Mouse (Mus musculus) hindbrain, embryonic 16.5 days (tissue): ENCODE results near the gene Irak4. TPM values are rescaled to one million over a fixed set of nuclear protein-coding genes. Genes with fewer than 3 reads are reported as not detected.

ENCODE experiments used
- ATAC-seq: fragments of 200-750 bp; cut with Nextera tagmentation; 2 replicates; pipeline ENCODE4 v1.8.0; 2017; ENCODE audit warnings: moderate TSS enrichment, moderate library complexity
- H3K27ac ChIP-seq: fragments of 300-500 bp; sonication (generic); 2 replicates; pipeline ENCODE4 v1.5.1; 2014; ENCODE audit warnings: low read depth, mild to moderate bottlenecking, control low read depth, low read length, moderate library complexity
- H3K27me3 ChIP-seq: fragments of 300-500 bp; sonication (generic); replicated peaks from 2 replicates; pipeline ENCODE4 v1.6.1; 2014; ENCODE audit warnings: low read length; ENCODE audit not compliant: control insufficient read depth, insufficient read depth
- H3K36me3 ChIP-seq: fragments of 300-500 bp; sonication (generic); 2 replicates; pipeline ENCODE4 v1.6.1; 2014; ENCODE audit warnings: mild to moderate bottlenecking, low read length, moderate library complexity, mixed read lengths; ENCODE audit not compliant: control insufficient read depth, insufficient read depth
- H3K4me1 ChIP-seq: fragments of 300-500 bp; sonication (generic); 2 replicates; pipeline ENCODE4 v1.6.1; 2014; ENCODE audit warnings: low read depth, low read length; ENCODE audit not compliant: control insufficient read depth, insufficient read depth
- H3K4me2 ChIP-seq: fragments of 300-500 bp; sonication (generic); 2 replicates; pipeline ENCODE4 v1.6.1; 2014; ENCODE audit warnings: mild to moderate bottlenecking, low read length, control low read depth, moderate library complexity
- H3K4me3 ChIP-seq: fragments of 300-500 bp; sonication (generic); 2 replicates; pipeline ENCODE4 v1.5.1; 2014; ENCODE audit warnings: mild to moderate bottlenecking, low read length, control low read depth, moderate library complexity
- H3K9ac ChIP-seq: fragments of 300-500 bp; sonication (generic); 2 replicates; pipeline ENCODE4 v1.6.1; 2014; ENCODE audit warnings: low read depth, mild to moderate bottlenecking, control low read depth, low read length, moderate library complexity
- H3K9me3 ChIP-seq: fragments of 300-500 bp; sonication (generic); 2 replicates; pipeline ENCODE4 v1.6.1; 2014; ENCODE audit warnings: mild to moderate bottlenecking, low read length, moderate library complexity; ENCODE audit not compliant: control insufficient read depth
- WGBS: fragments of 180-500 bp; shearing (Covaris S2); extraction: QIAGEN DNeasy Blood & Tissue Kit; methylation state at CpG from one replicate; pipeline ENCODE4 v1.1.7; 2014; 5-methylcytosine and 5-hydroxymethylcytosine counted together
- polyA plus RNA-seq: library from polyadenylated mRNA; unstranded; fragments of >200 nt; fragmentation: Nextera tagmentation; extraction: Ambion mirVana; gene quantifications from 2 replicates; pipeline ENCODE4 v1.2.1, GENCODE M21; 2015

Irak4 gene
- polyA plus RNA-seq, 1 experiment from 2014 or later, result 1.7 TPM

DNA sequence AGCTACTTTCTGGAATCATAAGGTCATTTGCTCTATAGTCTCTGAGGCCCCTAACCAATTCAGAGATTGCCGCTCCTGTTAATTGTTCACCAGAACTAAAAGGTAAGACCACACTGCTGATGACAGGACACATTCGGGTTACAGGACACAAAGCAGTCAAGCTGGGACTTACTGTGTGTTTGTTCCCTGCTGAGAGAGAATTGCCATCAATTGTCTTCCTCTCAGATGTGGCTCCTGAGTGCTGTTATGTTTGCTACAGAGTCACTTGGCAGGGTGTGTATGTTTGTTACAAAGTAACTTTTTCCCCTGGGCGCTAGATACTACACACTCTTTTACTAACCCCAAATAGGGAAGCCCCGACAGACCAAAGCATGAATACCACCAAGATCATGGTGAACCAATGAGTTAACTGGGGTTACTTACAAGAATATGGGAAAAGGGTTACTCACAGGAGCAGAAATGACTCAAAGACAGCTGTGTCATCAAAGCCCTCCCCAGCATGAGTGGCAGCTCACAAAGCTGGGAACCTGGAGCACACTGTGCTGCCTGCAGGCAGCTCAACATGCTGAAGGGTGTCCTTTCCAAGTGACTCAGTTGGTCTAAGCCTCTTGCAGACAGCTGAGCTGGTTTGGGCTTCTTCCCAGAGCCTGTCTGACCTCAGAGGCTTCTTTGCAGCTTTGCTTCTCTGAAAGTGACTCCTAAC lies 31.3 kb downstream of the Irak4 start:
- Histone ChIP-seq H3K36me3 (peaks cover 6% of the 10 kb centered on the region), H3K27ac (no peak overlapping the region), H3K9ac (no peak overlapping the region), H3K4me1 (no peaks in the 10 kb centered on the region), H3K9me3 (no peaks in the 10 kb centered on the region), H3K4me3 (no peak overlapping the region), H3K27me3 (no peaks in the 10 kb centered on the region), H3K4me2 (no peak overlapping the region)
- WGBS, result 50% methylated on average over 4 of the region's 4 CpGs
- ATAC-seq, result no peak

DNA sequence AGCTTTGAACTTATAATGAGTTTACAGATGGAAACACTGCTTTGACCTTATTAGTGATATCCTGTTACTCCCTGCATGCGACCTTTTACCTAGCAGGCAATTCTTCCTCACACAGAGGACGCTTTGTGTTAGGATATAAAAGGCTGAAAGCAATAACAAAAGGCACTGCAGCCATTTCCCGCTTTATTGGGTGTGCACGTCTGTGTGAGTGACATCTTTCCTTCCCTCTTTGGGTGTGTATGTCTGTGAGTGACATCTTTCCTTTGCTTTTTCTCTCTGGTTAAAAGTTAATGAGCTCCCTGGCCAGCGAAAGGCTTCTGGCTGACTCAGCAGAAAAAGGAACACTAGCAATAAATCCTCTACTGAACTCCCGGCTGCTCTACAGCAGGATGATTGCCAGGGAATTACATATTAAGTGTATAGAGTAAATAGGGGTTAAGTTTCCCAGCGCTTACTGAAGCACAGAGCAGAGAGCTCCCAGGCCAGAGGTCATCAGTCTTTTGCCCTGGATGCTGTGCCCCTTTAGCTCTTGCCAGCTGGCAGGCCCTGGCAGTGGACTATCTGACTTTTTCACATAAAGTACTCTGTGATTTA lies 38.7 kb downstream of the Irak4 start:
- Histone ChIP-seq H3K27ac (no peak overlapping the region), H3K9ac (no peak overlapping the region), H3K4me3 (no peak overlapping the region), H3K36me3 (peaks cover 41% of the 10 kb centered on the region), H3K9me3 (no peaks in the 10 kb centered on the region), H3K4me2 (no peak overlapping the region), H3K27me3 (no peaks in the 10 kb centered on the region), H3K4me1 (peaks cover 4% of the 10 kb centered on the region; the same call in 1 of the 2 replicates)
- WGBS, result 41% methylated on average over 7 of the region's 7 CpGs
- no peak for ATAC-seq

DNA sequence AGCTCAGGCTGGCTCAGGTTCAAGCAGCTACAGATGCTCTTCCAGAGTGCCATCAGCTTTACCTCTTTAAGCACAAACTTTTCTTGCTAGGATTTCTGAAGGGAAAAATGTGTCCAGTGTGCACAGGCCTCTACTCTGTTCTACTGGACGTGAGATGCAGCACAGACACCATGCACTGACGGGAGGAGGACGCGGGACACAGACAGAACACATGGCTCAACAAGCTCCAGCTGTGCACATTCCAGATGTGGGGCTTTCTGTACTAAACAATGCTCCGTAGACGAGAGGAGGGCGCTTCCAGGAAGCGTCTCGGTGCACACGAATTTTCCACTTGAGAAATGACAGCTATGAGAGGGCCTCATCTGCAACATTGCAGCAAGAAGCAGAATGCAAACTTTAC lies 39.7 kb downstream of the Irak4 start:
- 87% methylated on average over 10 of the region's 10 CpGs for WGBS
- Histone ChIP-seq H3K27ac (no peak overlapping the region), H3K36me3 (peaks cover 38% of the 10 kb centered on the region), H3K4me1 (peaks cover 8% of the 10 kb centered on the region), H3K4me2 (no peak overlapping the region), H3K27me3 (no peaks in the 10 kb centered on the region), H3K4me3 (no peak overlapping the region), H3K9me3 (no peaks in the 10 kb centered on the region), H3K9ac (no peak overlapping the region)
- ATAC-seq, result no peak

DNA sequence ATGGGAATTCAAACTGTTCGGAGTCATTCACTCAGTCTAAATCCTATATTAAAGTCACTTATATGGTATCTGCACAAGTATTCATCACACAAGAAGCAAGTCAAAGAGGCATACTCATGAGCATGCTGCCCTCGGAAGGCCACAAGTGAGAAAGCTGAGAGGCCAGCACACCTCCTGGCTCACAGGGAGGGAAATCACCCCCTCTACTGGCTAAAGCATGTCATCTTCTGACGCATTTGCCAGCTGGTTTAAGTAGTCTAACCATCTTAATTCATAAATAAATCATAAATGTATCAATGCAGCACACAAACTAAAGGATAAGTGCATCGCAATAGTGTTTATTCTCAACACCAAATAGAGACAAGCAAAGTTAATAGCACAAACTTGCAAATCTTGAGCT lies 41.3 kb downstream of the Irak4 start:
- no peak for ATAC-seq
- H3K9me3 ChIP-seq, result no peaks in the 10 kb centered on the region
- no peak overlapping the region for H3K27ac ChIP-seq
- no peak overlapping the region for H3K4me2 ChIP-seq
- H3K27me3 ChIP-seq, result no peaks in the 10 kb centered on the region
- 83% methylated on average over 4 of the region's 4 CpGs for WGBS
- peaks cover 11% of the 10 kb centered on the region for H3K4me1 ChIP-seq
- no peak overlapping the region for H3K4me3 ChIP-seq
- no peak overlapping the region for H3K9ac ChIP-seq
- peaks cover 34% of the 10 kb centered on the region for H3K36me3 ChIP-seq

DNA sequence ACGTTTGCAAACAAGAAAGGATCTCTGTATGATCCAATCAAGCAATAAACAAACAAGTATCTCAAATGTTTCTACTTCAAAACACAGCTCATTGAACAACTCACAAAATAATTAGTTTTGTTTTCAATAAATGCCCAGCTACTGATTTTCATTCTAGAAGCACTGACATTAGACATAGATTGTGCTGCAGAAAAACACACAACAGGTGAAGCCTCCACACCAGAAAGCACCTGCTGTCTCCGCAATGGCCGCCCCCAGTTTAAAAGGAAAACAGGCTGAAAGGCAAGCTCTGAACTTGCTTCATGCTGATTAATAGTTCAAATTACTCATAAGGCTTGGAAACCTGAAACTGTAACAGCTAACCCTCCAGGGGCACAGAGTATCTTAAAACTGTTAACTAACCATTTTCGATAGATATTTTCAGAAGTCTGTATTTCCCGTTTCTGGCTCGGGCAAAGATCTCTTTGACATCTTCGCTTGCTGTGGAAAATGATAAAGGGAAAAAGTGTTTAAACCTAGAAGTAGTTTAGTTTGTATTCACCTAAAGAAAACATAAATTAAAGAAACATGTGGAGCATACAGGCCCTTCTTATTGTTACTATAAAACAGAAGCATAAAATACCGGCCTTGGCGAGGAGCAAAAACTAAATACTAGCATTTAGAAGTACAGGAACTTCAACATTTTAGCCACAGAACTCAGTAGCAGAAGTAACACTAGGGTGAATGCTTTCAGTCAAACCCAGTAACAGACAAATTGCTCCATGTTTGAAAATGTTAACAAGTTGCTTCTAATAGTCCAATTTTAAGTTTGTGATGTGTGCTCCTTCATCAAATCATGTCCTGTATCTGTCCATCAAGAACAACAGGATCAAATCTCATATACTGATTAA lies 44.6 kb downstream of the Irak4 start:
- H3K9ac ChIP-seq, result no peak overlapping the region
- H3K4me3 ChIP-seq, result no peak overlapping the region; the same call in 1 of the 2 replicates

DNA sequence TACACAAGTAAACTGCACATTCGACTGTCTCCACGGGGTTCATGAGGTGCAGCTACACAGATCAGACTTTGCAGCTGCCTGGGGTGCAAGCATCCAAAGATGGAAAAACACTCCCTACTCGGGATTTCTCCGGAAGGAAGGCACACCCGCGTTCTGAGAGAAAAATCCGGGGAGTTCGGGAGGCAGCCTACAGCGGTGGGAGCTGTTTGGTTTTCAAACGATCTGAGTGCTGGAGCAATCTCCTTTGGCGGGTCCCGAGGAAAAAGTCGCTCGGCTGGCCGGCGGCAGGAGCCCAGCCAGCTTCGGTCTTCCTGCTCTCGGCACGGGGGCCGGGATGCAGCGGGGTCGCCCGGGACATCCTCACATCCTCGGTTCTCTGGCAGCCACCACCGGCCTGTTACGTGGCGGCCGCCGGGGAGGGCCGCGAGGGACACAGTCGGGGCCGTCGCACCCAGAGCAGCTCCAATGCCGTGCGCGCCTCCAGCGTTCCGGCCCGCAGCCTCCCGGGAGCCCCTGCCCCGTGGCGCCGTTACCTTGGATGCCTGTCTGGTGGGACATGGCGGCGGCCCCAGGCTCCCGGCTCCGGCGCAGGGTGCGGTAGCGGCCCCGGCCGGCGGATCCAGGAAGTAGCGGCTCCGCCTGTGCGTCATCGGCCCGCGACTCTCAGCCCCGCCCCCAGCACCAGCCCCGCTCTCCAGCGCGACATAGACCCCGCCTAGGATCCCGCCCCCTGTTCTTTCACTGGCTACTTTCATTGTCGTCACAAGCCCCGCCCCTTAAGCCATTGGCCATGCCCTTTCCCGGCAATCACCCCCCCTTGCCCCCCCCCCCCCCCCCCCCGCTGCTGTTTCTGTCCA lies 46.0 kb downstream of the Irak4 start, which contains the start of gene Twf1:
Gene Twf1 (minus strand): TSS at position 671 of the 857 bp plus-strand sequence.
- Histone ChIP-seq H3K27ac (peak within 1 kb of the TSS; percentile 90), H3K4me3 (peak within 1 kb of the TSS; percentile 89), H3K4me2 (peak within 1 kb of the TSS; percentile 80), H3K4me1 (peaks cover 11% of the 10 kb centered on the region), H3K36me3 (peaks cover 4% of the 10 kb centered on the region), H3K9ac (peak within 1 kb of the TSS; percentile 95), H3K27me3 (no peaks in the 10 kb centered on the region), H3K9me3 (no peaks in the 10 kb centered on the region)
- peak; percentile 99 for ATAC-seq
- under 1% methylated on average over 51 of the region's 70 CpGs for WGBS

More for the DNA sequence above, 44.6 kb downstream of the Irak4 start:
- Histone ChIP-seq H3K27me3 (no peaks in the 10 kb centered on the region), H3K27ac (no peak overlapping the region), H3K36me3 (peaks cover 14% of the 10 kb centered on the region), H3K9me3 (no peaks in the 10 kb centered on the region), H3K4me1 (peaks cover 11% of the 10 kb centered on the region), H3K4me2 (peak overlapping the region; percentile 80)
- WGBS, result 85% methylated on average over 9 of the region's 9 CpGs
- no peak for ATAC-seq

DNA sequence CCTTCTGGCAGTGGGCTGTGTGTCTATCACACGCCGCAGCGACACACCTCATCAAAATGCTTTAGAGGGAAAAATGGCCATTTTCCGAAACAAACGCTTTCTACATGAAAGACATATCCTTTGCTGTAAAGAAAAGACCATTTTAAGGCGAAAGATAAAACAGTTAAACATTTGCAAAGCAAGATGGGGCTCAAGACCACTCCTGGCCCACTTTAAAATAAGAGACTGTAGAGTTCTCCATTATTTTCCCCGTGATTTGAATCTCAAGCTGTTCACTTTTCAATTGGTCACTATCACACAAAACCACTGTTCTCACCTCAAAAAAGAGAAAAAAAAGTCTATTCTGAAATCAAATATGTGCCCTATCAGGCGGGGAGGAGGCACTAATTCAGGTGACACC lies 46.6 kb downstream of the Irak4 start:
- Histone ChIP-seq H3K9me3 (no peaks in the 10 kb centered on the region), H3K9ac (peak overlapping the region; percentile 56), H3K4me3 (peak overlapping the region; percentile 89), H3K36me3 (peaks cover 2% of the 10 kb centered on the region; the same call in 1 of the 2 replicates), H3K27me3 (no peaks in the 10 kb centered on the region), H3K4me2 (peak overlapping the region; percentile 58), H3K4me1 (peaks cover 11% of the 10 kb centered on the region), H3K27ac (peak overlapping the region; percentile 29; the same call in 1 of the 2 replicates)
- peak; percentile 34; the same call in 1 of the 2 replicates for ATAC-seq
- WGBS, result 11% methylated on average over 8 of the region's 8 CpGs

DNA sequence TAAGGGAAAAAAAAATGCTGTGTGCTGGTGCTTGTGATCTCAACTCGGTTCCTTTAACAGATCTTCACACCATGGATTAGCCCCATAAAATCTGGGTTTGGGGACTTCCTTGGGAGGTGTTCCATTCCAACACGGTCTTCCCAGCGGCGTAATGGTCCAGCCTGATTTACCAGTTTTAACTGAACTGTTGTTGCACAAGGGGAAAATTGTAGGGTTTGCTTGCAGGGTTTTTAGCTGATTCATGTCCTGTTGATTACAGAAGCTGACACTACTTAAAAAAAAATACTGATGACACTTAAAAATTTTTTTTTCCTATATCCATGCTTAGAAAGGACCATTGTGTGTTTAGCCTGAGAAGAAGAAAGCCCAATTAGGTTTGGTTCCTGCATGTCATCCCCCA lies 47.9 kb downstream of the Irak4 start:
- no peak for ATAC-seq
- WGBS, result 90% methylated on average over 4 of the region's 4 CpGs
- Histone ChIP-seq H3K9ac (no peak overlapping the region), H3K9me3 (no peaks in the 10 kb centered on the region), H3K27me3 (no peaks in the 10 kb centered on the region), H3K4me3 (no peak overlapping the region), H3K4me1 (peaks cover 9% of the 10 kb centered on the region), H3K36me3 (no peaks in the 10 kb centered on the region), H3K27ac (no peak overlapping the region), H3K4me2 (no peak overlapping the region)
